Mouse (Mus musculus): Measurements from ENCODE around the gene Hexim2. TPM values are rescaled to one million over a fixed set of nuclear protein-coding genes. Genes with fewer than 3 reads are reported as not detected.

The Hexim2 gene
- polyA plus RNA-seq, 1 experiment: 4.5 TPM

DNA sequence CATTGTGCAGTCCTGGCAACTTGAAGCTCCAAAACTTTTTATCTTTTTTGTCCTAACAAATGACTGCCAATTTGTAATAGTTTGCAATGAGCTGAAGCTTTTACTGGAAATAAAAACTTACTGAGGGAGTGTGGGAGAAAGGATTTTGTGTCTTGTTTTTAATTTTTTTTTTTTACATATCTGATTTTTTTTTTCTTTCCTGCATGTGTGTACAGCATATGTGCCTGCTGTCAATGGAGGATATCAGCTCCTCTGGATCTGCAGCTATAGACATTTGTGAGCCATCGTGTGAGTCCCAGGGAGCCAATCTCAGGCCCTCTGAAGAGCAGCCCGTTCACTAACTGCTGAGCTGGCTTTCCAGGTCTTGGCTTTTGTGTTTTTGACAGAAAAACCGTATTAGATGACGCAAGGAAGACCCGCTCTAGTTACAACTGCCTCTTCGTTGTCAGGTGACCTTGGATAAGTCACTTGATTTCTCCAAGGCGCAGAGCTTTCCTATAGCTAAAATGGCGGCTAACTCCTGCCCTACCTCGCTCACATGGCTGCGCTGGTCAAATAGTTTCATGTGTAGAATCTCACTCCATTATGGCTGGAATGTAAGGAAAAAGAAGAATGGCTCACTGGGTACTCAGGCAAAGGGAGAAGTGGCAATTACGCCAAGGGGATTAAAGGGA, 17.8 kb upstream of the Hexim2 start:
- Histone ChIP-seq H3K4me1 (ENCODE audit: control insufficient read depth, insufficient read depth, low read length) (no peaks in the 10 kb centered on the region), H3K27ac (ENCODE audit: insufficient read depth, low read length) (peak overlapping the region; percentile 73), H3K36me3 (ENCODE audit: control insufficient read depth, insufficient read depth, low read length, poor library complexity, severe bottlenecking) (no peaks in the 10 kb centered on the region; the same call in 1 of the 2 replicates), H3K4me3 (ENCODE audit: low read depth, low read length) (peak overlapping the region; percentile 95), H3K9me3 (replicated peaks; ENCODE audit: control insufficient read depth, insufficient read depth, low read length, poor library complexity, severe bottlenecking) (no peaks in the 10 kb centered on the region), H3K27me3 (ENCODE audit: control insufficient read depth, insufficient read depth, low read length, poor library complexity, severe bottlenecking) (no peaks in the 10 kb centered on the region), H3K9ac (ENCODE audit: low read depth, poor library complexity, severe bottlenecking) (peak overlapping the region; percentile 96)
- no peak for TF ChIP-seq CTCF (IDR thresholded peaks at IDR 0.05; ENCODE audit: low read depth, low read length)
- TF ChIP-seq EP300 (IDR thresholded peaks at IDR 0.05; ENCODE audit: insufficient read depth, low read depth, low read length): no peak
- no peak for TF ChIP-seq POLR2A (IDR thresholded peaks at IDR 0.05; ENCODE audit: insufficient read depth, low read length)

DNA sequence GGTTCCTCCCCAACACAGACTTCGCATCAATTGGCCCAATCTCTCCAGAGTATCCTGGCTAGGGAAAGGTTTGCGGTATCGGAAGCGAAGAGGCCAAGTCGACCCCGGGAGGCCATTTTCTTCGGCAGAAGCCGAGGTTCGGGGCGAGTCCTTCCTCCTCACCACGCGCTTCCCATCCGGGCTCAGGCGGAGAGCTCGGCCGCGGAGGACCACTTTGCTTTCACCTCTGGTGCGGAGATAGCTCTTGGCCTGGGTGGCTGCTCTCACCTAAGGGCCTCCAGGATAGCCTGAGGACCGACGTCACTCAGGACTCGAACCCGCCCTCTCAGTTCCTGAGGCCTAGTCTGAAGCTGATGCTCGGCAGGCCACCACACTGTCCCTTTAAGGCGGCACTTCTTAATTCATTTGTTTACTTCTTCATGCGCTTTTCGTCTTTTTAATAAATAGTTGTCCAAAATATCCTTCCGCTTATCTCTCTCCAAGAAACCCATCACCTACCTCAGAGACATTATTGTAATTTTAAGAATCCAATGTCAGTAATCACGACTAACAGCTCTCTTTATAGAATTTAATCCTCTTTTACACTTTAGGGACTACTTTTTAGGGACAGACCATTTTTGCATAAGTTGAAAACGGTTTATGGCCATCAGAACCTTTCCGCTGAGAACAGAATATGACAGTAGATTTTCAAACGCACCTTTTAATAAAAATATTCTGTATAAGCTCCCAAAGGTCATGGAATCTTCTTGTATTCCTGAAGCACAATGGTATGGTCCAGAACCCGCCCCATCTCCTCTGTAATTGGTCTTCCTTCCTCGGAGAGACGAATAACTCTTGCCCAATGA, 16.8 kb upstream of the Hexim2 start:
- Histone ChIP-seq H3K27me3 (ENCODE audit: control insufficient read depth, insufficient read depth, low read length, poor library complexity, severe bottlenecking) (no peaks in the 10 kb centered on the region), H3K27ac (ENCODE audit: insufficient read depth, low read length) (peak overlapping the region; percentile 66), H3K9ac (ENCODE audit: low read depth, poor library complexity, severe bottlenecking) (peak overlapping the region; percentile 96), H3K9me3 (replicated peaks; ENCODE audit: control insufficient read depth, insufficient read depth, low read length, poor library complexity, severe bottlenecking) (no peaks in the 10 kb centered on the region), H3K4me3 (ENCODE audit: low read depth, low read length) (peak overlapping the region; percentile 95), H3K4me1 (ENCODE audit: control insufficient read depth, insufficient read depth, low read length) (no peaks in the 10 kb centered on the region), H3K36me3 (ENCODE audit: control insufficient read depth, insufficient read depth, low read length, poor library complexity, severe bottlenecking) (no peaks in the 10 kb centered on the region; the same call in 1 of the 2 replicates)
- no peak for TF ChIP-seq CTCF (IDR thresholded peaks at IDR 0.05; ENCODE audit: low read depth, low read length)
- peak; percentile 56 for TF ChIP-seq POLR2A (IDR thresholded peaks at IDR 0.05; ENCODE audit: insufficient read depth, low read length)
- 0 out of 2 replicates have a peak, but pooled peaks have one; percentile 37 for TF ChIP-seq EP300 (IDR thresholded peaks at IDR 0.05; ENCODE audit: insufficient read depth, low read depth, low read length)

DNA sequence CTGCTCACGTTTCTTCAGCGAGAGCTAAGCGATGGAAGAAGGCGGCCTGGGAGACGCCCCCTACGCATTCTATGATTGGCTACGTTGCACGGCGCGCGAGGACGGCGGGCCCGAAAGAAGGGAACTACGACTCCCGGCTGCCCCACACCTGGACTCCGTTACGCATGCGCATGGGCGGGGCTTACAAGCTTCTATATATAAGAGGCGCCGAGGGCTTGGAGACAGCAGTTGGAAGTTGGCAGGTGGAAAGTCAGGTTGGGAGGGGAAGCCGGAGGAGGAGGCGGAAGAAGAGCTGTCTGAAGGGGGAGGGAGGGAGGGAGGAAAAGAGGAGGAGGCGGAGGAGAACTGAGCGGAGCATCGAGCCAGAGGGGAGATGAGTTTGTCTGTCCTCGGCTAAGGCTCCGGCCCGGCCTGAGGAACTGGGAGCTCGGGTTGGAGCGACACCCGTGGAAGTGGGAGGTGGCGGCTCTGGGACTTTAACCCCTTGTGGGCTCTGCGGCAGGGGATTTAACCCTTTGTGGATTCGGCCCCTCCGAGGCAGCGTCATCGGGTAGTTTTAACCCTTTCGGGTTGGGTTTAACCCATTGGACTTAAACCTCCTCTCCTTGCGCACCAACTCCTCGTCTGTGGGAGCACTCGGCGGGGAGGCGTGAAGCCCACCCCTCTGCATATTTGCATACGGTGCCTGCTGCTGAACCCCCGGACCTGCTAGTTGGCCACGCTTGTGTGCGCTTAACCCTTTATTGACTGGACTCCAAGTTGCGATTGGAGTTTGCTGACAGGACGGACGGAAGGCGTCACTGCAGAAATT, 16.0 kb upstream of the Hexim2 start, which contains the start of gene Hexim1:
TSS of gene Hexim1 (plus strand) at position 224 of the 811 bp plus-strand sequence.
- Histone ChIP-seq H3K9me3 (replicated peaks; ENCODE audit: control insufficient read depth, insufficient read depth, low read length, poor library complexity, severe bottlenecking) (no peaks in the 10 kb centered on the region), H3K9ac (ENCODE audit: low read depth, poor library complexity, severe bottlenecking) (peak within 1 kb of the TSS; percentile 96), H3K27me3 (ENCODE audit: control insufficient read depth, insufficient read depth, low read length, poor library complexity, severe bottlenecking) (no peaks in the 10 kb centered on the region), H3K36me3 (ENCODE audit: control insufficient read depth, insufficient read depth, low read length, poor library complexity, severe bottlenecking) (no peaks in the 10 kb centered on the region; the same call in 1 of the 2 replicates), H3K27ac (ENCODE audit: insufficient read depth, low read length) (peak within 1 kb of the TSS; percentile 66), H3K4me1 (ENCODE audit: control insufficient read depth, insufficient read depth, low read length) (no peaks in the 10 kb centered on the region), H3K4me3 (ENCODE audit: low read depth, low read length) (peak within 1 kb of the TSS; percentile 95)
- TF ChIP-seq POLR2A (IDR thresholded peaks at IDR 0.05; ENCODE audit: insufficient read depth, low read length) (peak; percentile 99), EP300 (IDR thresholded peaks at IDR 0.05; ENCODE audit: insufficient read depth, low read depth, low read length) (no peak; the same call in 1 of the 2 replicates)

DNA sequence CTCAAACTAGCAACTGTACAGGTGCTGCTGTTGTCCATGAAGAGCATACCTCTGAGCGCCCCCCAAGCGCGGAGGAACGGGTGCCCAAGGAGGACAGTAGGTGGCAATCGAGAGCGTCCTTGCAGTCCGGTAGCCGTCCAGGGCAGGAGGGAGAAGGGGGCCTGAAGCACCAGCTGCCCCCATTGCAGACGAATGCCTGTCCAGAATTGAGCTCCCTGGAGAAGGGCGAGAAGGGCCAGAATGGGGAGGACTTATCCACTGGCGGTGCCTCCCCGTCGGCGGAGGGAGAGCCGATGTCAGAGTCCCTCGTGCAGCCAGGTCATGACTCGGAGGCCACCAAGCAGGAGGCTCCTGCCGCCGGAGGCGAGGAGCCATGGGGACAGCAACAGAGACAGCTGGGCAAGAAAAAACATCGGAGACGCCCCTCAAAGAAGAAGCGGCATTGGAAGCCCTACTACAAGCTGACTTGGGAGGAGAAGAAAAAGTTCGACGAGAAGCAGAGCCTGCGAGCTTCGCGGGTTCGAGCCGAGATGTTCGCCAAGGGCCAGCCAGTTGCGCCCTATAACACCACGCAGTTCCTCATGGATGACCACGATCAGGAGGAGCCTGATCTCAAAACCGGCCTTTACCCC, 15.2 kb upstream of the Hexim2 start:
- peak overlapping the region; percentile 72 for H3K4me3 ChIP-seq (ENCODE audit: low read depth, low read length)
- H3K27ac ChIP-seq (ENCODE audit: insufficient read depth, low read length): no peak overlapping the region

DNA sequence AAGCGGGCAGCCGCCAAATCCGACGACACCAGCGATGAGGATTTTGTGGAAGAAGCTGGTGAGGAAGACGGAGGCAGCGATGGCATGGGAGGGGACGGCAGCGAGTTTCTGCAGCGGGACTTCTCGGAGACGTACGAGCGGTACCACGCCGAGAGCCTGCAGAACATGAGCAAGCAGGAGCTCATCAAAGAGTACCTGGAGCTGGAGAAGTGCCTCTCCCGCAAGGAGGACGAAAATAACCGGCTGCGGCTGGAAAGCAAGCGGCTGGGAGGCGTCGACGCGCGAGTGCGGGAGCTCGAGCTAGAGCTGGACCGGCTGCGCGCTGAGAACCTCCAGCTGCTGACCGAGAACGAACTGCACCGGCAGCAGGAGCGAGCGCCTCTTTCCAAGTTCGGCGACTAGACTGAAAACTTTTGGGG, 14.6 kb upstream of the Hexim2 start:
- Histone ChIP-seq H3K4me1 (ENCODE audit: control insufficient read depth, insufficient read depth, low read length) (peaks cover 2% of the 10 kb centered on the region), H3K27me3 (ENCODE audit: control insufficient read depth, insufficient read depth, low read length, poor library complexity, severe bottlenecking) (no peaks in the 10 kb centered on the region), H3K9ac (ENCODE audit: low read depth, poor library complexity, severe bottlenecking) (peak overlapping the region; percentile 76), H3K27ac (ENCODE audit: insufficient read depth, low read length) (no peak overlapping the region), H3K4me3 (ENCODE audit: low read depth, low read length) (peak overlapping the region; percentile 72), H3K9me3 (replicated peaks; ENCODE audit: control insufficient read depth, insufficient read depth, low read length, poor library complexity, severe bottlenecking) (no peaks in the 10 kb centered on the region), H3K36me3 (ENCODE audit: control insufficient read depth, insufficient read depth, low read length, poor library complexity, severe bottlenecking) (no peaks in the 10 kb centered on the region; the same call in 1 of the 2 replicates)
- TF ChIP-seq EP300 (IDR thresholded peaks at IDR 0.05; ENCODE audit: insufficient read depth, low read depth, low read length) (no peak), POLR2A (IDR thresholded peaks at IDR 0.05; ENCODE audit: insufficient read depth, low read length) (no peak), CTCF (IDR thresholded peaks at IDR 0.05; ENCODE audit: low read depth, low read length) (no peak)

More for the DNA sequence above, 15.2 kb upstream of the Hexim2 start:
- Histone ChIP-seq H3K27me3 (ENCODE audit: control insufficient read depth, insufficient read depth, low read length, poor library complexity, severe bottlenecking) (no peaks in the 10 kb centered on the region), H3K36me3 (ENCODE audit: control insufficient read depth, insufficient read depth, low read length, poor library complexity, severe bottlenecking) (no peaks in the 10 kb centered on the region; the same call in 1 of the 2 replicates), H3K9ac (ENCODE audit: low read depth, poor library complexity, severe bottlenecking) (peak overlapping the region; percentile 76), H3K4me1 (ENCODE audit: control insufficient read depth, insufficient read depth, low read length) (peaks cover 2% of the 10 kb centered on the region), H3K9me3 (replicated peaks; ENCODE audit: control insufficient read depth, insufficient read depth, low read length, poor library complexity, severe bottlenecking) (no peaks in the 10 kb centered on the region)
- TF ChIP-seq EP300 (IDR thresholded peaks at IDR 0.05; ENCODE audit: insufficient read depth, low read depth, low read length) (no peak), CTCF (IDR thresholded peaks at IDR 0.05; ENCODE audit: low read depth, low read length) (peak; percentile 48), POLR2A (IDR thresholded peaks at IDR 0.05; ENCODE audit: insufficient read depth, low read length) (peak; percentile 11)

Measured in ES-Bruce4 (cell line).